Mouse (Mus musculus): ENCODE measurements around the gene Wbp1. TPM values are rescaled to one million over a fixed set of nuclear protein-coding genes. Genes with fewer than 3 reads are reported as not detected.

Wbp1 gene
- 85.1 TPM for polyA plus RNA-seq (2017; shearing (Covaris generic))

GRCm38 (mm10) chr6:83120930-83121862 is at the start of gene Wbp1:
Gene Wbp1 (minus strand): TSS chr6:83121559.

GRCm38 (mm10) chr6:83165607-83166242 is 44.4 kb upstream of the Wbp1 start, which contains the start of gene Dctn1:
Gene Dctn1 (plus strand): TSS chr6:83165920.

GRCm38 (mm10) chr6:83156259-83156684 is 34.9 kb upstream of the Wbp1 start, which contains the start of the genes Wdr54 and 1700003E16Rik:
Gene Wdr54 (minus strand): TSS chr6:83156397.
Gene 1700003E16Rik (plus strand): TSS chr6:83156404.

DNA sequence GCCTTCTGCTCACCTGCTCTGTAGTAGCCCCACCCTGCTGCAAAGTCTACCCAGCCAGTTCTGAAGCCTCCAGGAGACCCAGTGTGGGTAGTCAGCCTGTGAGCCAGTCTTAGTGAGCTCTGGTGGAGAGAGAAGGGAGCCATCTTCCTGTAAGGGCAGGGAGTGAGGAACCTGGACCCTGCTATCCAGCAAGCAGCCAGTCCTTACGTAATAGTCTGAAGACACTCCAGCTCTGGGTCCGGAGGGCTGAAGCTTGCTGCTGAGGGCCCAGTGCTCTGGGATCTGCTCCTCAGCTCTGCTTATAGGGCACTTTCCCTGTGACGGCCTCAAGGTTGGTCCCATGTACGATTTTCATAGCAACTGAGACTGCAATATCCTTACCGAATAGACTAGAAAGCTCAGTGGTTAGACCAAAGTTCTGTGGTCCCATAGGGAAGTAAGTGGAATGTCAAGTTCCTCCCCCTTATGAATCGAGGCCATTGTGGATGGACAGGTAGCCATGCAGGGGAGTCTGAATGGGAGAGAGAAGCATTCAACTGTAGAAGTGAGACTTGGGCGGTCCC is 13.7 kb upstream of the Wbp1 start, which contains the start of gene Rtkn:
Rtkn (plus strand) TSS at position 513 of the 563 bp plus-strand sequence.

DNA sequence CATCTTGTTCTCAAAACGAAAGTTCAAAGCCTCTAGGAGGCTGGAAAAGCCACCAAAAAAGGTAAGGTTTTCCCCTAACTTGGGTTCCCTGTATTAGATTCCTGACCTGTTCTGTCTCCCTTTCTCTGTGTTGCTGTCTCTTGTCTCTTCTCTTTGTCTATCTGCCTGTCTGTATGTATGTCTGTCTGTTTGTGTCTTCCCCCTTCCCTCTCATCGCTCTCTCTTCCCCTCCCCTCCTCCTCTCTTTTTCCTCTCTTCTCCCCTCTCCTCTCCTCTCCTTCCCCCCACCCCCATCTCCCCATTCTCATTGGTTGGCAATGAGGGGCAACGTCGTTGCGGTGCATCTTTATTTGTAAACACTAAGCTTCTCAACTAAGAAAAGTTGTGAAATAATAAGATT is 4.0 kb upstream of the Wbp1 start, which contains the start of gene Ino80b:
Ino80b (minus strand) TSS at position 101 of the 400 bp plus-strand sequence.

DNA sequence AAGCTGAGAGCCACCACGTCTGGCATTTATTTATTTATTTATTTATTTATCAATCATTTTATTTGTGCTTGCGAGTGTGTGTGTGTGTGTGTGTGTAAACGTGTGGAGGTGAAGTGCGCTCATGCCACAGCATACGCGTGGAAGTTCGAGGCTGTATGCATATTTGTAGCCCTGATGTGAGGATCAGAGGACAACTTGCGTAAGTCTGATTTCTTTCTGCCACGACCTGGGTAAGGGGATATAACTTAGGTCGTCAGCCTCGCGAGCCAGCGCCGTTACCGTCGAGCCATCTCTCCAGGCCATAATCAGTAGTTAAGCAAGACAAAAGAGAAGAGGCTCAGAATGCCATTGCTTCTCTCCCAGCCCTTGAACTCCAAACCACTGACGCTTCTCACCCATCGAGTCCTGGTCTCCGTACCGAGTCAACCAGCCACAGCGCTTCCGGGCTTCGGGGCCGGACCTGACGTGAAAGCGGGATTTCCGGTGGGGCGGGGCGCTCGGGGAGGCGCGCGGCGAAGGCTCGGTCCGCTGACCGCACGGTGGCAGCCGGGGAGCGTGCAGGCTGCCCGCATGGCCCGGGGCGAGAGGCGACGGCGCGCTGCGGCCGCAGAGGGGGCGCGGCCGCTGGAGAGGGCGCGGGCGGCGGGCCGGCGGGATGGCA is 6.2 kb downstream of the Wbp1 start, which contains the start of gene Mogs:
Mogs (plus strand) TSS at position 486 of the 661 bp plus-strand sequence.

DNA sequence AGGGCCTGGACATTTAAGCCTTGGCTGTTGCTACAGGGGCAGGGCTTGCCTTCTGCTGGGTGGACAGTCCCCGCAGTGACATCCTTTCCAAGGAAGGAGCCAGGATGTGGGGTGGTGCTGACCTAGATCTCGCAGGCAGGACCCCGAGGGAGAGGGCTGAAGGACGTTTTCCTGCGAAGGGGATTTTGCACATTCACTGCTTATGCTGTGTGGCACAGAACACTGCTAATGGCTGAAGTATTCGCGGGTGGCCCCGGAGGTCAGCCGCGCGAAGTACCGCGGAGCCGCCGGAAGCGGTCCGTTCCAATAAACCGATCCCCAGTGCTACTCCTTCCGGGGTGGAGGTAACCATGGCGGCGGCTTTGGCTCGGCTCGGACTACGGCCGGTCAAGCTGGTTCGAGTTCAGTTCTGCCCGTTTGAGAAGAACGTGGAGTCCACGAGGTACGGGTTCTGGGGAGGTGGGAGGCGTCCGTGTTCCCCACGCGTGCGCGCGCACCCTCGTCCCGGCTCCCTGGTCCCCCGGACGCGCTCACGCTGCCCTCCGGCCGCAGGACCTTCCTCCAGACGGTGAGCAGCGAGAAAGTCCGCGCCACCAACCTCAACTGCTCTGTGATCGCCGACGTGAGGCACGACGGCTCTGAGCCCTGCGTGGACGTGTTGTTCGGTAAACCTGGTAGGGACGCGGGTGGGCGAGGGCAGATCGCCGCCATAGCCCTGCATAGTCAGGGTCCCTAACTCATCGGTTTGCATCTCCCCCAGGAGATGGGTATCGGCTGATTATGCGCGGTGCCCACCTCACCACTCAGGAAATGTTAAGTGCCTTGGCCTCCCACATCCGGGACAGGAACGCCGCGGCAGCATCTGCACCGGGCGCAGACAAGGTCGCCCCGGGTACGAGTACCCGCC is 12.3 kb downstream of the Wbp1 start, which contains the start of gene Mrpl53:
Mrpl53 (plus strand) TSS at position 279 of the 907 bp plus-strand sequence.

GRCm38 (mm10) chr6:83101316-83101687 is 20.1 kb downstream of the Wbp1 start, which contains the start of the genes Ccdc142 and Gm42688:
Gene Ccdc142 (plus strand): TSS chr6:83101601.
Gene Gm42688 (plus strand): TSS chr6:83101617.

GRCm38 (mm10) chr6:83086121-83087035 is 35.0 kb downstream of the Wbp1 start, which contains the start of gene Lbx2:
Gene Lbx2 (plus strand): TSS chr6:83086367.

DNA sequence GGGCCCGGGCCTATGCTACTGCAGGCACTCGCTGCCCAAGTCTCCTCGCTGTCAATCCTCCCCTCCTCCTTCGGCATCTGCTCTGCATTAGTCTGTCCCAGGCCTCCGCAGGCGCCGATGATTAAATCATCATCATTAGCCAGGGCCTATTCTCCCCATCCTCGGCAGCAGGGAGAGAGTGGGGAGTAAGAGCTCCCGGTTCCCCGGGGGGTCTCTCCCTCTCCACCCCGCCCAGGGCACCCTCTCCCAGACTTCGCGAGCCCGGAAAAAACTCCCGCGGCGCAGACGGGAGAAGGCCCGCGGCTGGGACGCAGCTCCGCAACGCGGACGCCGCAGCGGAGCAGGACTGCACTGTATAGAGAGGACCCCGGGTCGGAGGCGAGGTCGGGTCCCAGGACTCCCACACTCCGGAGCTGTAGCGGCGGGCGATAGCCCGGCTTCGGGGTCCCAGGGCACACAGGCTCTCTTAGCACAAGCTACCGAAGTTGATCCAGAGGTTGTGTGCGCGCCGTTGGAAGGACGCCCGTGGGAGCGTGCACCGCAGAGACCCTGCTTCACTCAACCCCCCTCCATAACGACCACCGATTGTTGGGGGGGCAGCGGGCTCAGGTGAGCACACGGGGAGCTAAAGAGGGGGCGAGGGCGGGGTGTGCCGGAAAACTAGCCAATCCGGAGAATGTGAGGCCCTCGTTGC is 43.6 kb downstream of the Wbp1 start, which contains the start of gene Pcgf1:
Pcgf1 (plus strand) TSS at position 240 of the 694 bp plus-strand sequence.

GRCm38 (mm10) chr6:83070247-83070310 is 51.3 kb downstream of the Wbp1 start, which contains the start of gene Tlx2:
Gene Tlx2 (minus strand): TSS chr6:83070293.

Other genes with a start within 250 kb of the Wbp1 start
- gene Sema4f, start 181.8 kb downstream of the Wbp1 start, polyA plus RNA-seq (2017; shearing (Covaris generic)): 5.4 TPM
- 1.6 TPM for gene M1ap, start 174.7 kb downstream of the Wbp1 start, polyA plus RNA-seq (2017; shearing (Covaris generic))
- 66.4 TPM for gene Dok1, start 88.1 kb downstream of the Wbp1 start, polyA plus RNA-seq (2017; shearing (Covaris generic))
- 0.29 TPM for gene Loxl3, start 87.4 kb downstream of the Wbp1 start, polyA plus RNA-seq (2017; shearing (Covaris generic))
- gene Aup1, start 67.0 kb downstream of the Wbp1 start, polyA plus RNA-seq (2017; shearing (Covaris generic)): 590 TPM
- gene Htra2, start 66.3 kb downstream of the Wbp1 start, polyA plus RNA-seq (2017; shearing (Covaris generic)): 84.3 TPM
- gene Dqx1, start 63.7 kb downstream of the Wbp1 start, polyA plus RNA-seq (2017; shearing (Covaris generic)): 6.1 TPM
- gene Tlx2, start 51.3 kb downstream of the Wbp1 start, polyA plus RNA-seq (2017; shearing (Covaris generic)): not detected
- 43.4 TPM for gene Pcgf1, start 43.7 kb downstream of the Wbp1 start, polyA plus RNA-seq (2017; shearing (Covaris generic))
- not detected for gene Lbx2, start 35.2 kb downstream of the Wbp1 start, polyA plus RNA-seq (2017; shearing (Covaris generic))
- gene Ccdc142, start 20.0 kb downstream of the Wbp1 start, polyA plus RNA-seq (2017; shearing (Covaris generic)): 5.7 TPM
- 9.1 TPM for gene Gm42688, start 19.9 kb downstream of the Wbp1 start, polyA plus RNA-seq (2017; shearing (Covaris generic))
- 62.5 TPM for gene Mrpl53, start 12.5 kb downstream of the Wbp1 start, polyA plus RNA-seq (2017; shearing (Covaris generic))
- 3.6 TPM for gene Mogs, start 6.1 kb downstream of the Wbp1 start, polyA plus RNA-seq (2017; shearing (Covaris generic))
- 9.8 TPM for gene Ino80b, start 3.9 kb upstream of the Wbp1 start, polyA plus RNA-seq (2017; shearing (Covaris generic))
- 0.79 TPM for gene Rtkn, start 13.9 kb upstream of the Wbp1 start, polyA plus RNA-seq (2017; shearing (Covaris generic))
- 0.87 TPM for gene Wdr54, start 34.8 kb upstream of the Wbp1 start, polyA plus RNA-seq (2017; shearing (Covaris generic))
- gene 1700003E16Rik, start 34.8 kb upstream of the Wbp1 start, polyA plus RNA-seq (2017; shearing (Covaris generic)): not detected
- gene Dctn1, start 44.4 kb upstream of the Wbp1 start, polyA plus RNA-seq (2017; shearing (Covaris generic)): 98.4 TPM
- gene Slc4a5, start 98.3 kb upstream of the Wbp1 start, polyA plus RNA-seq (2017; shearing (Covaris generic)): 0.74 TPM
- 97.4 TPM for gene Mthfd2, start 204.3 kb upstream of the Wbp1 start, polyA plus RNA-seq (2017; shearing (Covaris generic))
- gene Mob1a, start 204.5 kb upstream of the Wbp1 start, polyA plus RNA-seq (2017; shearing (Covaris generic)): 144 TPM
- gene Bola3, start 227.6 kb upstream of the Wbp1 start, polyA plus RNA-seq (2017; shearing (Covaris generic)): 62.8 TPM

Measured in inflammation-experienced regulatory T-cells, adult 16 weeks (primary cell).